Mouse (Mus musculus): ENCODE data around the gene Abr. TPM values are rescaled to one million over a fixed set of nuclear protein-coding genes. Genes with fewer than 3 reads are reported as not detected.

Gene Abr
- total RNA-seq, 2 experiments from 2014 or later = 8.2 to 12.8 TPM

DNA sequence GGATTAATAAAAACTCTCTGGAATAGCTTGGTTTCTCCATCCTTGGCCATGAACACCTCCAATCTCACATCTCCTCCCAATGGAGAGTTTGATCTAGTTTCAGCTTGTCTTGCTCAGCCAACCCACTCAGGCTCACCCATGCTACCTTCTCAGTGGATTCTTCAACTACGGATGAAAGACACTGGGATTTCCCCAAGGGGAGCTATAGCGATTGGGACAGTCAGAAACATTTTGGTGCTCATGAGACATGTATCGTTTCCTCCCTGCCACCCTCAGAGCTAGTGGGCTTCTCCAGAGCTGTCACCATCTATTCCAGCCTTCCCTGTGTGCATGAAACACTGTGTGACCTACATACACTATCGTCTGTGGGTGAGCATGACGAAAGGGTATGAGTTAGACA is 160.4 kb downstream of the Abr start:
- no peak for DNase-seq (ENCODE audit: low spot score)

DNA sequence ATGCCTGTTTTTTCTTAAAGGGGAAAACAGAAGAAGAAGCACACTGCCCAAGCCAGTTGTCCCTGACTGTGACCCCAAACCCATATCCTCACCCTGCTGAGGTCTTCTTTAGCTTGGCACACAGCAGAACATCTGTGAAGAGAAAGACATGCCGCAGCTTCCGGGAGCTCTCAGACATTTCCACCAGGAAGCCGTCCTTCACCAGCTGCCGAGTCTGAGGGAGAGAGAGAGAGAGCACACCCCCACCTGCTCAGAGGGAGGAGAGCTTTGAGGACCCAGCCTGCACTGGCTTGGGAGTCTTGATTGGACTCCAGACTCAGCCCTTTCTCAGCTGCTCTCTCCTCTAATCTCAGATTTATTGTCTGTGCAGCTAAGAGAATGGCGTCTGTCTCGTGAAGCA is 160.9 kb downstream of the Abr start:
- DNase-seq (ENCODE audit: low spot score) = no peak

DNA sequence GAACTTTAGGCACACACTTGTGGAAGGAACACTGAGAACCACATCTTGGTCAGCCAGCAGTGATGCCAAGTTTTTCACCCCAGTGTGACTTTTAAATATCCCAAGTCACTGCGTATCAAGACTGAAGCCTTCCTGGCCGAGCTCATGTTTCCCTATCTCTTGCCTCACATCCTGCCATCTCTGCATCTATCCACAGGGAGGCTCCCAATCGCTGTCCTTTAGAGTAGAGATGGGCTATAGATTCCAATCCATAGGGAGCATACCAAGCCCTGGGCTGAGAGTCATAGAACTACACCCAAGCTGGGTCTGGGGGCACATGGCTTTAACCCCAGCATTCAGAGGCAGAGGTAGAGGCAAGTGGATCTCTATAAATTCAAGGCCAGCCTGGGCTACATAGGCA is 162.6 kb downstream of the Abr start:
- DNase-seq (ENCODE audit: low spot score) = no peak

DNA sequence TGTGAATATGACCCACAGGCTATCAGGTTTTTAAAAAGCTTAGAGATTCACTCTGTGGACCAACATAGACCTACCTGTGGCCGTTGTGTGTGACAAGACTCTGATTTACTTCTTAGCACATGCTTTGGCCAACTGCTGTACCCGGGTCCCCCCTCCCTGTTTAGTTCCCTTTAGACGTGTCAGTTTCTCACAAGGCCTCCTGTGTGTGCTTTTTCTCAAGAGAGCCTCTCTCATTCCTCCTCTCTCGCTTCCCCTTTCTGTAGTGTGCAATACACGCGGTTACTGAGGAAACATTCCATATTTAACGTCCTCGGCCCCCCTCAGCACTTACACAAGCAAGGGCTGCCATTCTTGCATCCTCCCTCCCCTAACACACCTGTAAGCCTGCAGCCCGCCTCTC is 163.4 kb downstream of the Abr start:
- DNase-seq (ENCODE audit: low spot score) = no peak

DNA sequence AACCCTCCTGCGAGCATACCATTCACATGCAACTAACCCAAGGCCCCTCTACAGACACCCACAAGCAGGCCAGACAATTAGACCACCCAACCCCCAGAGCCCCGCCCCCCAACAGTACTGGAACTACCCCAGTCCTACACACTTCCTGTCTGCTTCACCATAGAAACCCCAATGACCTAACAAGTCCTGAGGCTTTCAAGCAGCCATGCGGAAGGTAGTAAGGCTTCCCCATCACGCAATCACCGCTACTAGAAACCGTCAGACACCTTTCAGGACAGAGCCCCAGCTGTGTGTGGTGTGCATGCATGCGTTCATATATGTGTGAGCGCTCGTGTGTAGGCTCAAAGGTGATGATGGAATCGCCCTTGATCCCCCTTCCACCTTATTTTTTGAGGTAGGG is 165.2 kb downstream of the Abr start:
- no peak for DNase-seq (ENCODE audit: low spot score)

DNA sequence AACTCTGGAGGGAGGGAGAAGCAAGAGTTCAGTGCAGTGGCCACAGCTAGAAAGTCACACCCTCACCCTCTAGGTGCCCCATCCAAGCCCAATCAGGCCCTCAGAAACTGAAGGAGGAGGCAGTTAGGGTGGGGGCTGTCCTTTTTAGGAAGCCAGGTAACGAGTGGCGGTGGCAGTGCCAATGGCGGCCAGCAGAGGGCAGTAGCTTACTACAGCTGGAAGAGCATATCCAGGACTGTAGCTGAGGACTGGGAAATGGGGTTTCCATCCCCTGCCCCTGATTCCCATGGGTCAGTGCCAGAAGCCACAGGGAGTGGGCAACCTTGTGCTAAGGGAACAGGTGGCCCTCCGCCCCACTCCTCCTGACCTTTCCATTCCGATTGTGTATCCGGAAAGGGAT is 165.9 kb downstream of the Abr start:
- peak; percentile 81 for DNase-seq (ENCODE audit: low spot score)

DNA sequence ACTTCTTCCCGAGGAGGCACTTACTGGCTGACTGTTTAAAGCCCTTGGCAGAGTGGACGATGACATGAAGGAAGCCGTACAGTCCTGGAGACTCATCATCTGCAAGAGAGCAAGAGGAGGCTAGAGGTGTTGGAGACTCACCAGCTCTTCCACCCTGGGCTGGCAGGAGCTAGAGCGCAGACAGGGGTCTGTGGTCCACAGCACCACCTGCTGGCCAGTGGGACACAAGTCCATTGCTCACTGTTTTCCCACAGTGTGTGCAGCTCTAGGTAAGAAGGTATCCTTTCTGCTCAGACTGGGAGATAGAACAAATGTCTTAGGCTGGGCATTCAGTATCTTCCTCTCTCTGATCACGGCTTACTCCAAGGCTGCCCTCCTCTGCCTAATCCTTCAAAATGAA is 167.6 kb downstream of the Abr start:
- peak; percentile 74 for DNase-seq (ENCODE audit: low spot score)

DNA sequence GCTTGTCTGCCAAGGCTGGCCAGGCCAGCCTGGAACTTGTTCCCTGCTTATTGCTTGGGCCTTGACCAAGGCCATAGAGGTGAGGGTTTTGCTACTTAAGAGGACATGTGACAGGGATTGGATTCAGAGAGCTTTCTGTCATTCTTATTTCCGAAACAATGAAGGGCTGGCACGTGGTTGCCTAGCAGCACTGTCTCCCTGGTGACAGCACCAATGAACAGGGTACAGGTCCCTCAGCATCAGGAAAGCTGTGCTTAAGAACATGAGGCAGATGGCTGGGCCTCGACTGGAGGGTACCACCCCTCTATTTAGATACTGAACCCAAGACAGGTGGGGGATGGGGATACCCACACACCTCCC is 171.9 kb downstream of the Abr start:
- DNase-seq (ENCODE audit: low spot score) = no peak

DNA sequence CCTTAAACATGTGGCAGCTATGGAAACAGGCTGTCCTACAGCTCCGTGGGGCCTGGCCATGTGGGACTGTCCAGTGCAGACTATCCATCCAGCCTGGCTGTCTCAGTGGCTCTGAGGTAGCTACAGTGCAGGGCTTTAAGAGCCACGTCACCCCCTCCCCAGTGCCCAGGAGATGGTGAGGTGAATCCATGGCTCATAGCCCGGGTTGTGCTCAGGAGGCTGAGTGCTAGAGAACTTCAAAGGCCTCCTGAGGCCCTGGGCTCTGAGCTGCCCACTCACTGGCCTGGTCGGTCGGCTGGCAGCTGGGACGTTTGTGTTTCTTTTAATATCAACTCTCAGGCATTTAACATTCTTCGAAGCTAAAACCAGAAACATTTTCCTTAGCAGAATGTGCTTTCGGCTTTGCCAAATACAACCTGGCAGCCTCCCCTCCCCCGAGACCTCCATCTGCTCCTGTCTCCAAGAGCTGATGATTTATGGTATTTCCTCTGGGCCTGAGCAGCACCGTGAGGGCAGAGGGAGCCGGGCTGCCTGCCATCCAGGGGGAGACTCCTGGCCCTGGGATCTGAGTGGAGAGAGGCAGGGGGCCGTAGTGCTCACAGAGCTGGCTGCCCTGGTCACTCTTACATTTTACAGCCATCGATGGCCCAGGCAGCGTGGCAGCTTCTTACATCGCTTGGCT is 172.5 kb downstream of the Abr start:
- DNase-seq (ENCODE audit: low spot score) = peak; percentile 75

DNA sequence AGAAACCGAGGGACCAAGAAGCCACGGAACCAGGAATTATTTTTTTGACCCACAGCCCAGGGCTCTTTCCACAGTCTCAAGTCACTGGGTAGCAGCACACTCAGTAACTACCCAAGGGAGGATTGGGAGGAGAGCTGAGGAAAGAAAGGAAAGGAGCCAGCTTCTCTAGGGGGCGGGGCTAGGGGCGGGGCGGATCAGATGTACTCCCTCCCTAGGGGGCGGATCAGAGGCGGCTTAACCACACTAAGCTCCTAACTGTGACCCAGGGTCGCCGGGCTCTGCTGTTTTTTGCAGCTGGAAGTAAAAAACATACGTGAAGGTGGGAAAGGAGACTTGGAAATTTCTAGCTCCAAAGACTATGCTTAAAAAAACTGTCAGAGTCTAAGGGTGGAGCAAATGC is 175.9 kb downstream of the Abr start:
- peak; percentile 22 for DNase-seq (ENCODE audit: low spot score)

DNA sequence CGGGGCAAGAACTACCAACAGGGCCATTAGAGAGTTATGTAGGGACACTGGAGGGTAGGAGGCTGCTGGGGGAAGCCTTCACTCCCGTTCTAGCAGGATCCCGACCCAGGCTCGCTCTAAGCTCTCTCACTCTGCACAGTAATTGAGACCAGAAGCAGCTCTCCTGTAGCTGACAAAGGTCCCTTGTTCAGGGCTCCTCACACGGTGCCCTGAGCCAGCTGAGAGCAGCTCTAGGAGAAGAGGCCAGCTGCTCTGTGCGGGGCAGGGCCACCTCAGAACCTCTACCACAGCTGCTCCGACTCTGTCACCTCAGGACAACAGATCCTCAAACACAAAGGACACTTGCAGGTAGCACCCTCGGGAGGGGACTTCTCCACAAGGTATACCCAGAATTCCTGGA is 176.7 kb downstream of the Abr start:
- no peak for DNase-seq (ENCODE audit: low spot score)

DNA sequence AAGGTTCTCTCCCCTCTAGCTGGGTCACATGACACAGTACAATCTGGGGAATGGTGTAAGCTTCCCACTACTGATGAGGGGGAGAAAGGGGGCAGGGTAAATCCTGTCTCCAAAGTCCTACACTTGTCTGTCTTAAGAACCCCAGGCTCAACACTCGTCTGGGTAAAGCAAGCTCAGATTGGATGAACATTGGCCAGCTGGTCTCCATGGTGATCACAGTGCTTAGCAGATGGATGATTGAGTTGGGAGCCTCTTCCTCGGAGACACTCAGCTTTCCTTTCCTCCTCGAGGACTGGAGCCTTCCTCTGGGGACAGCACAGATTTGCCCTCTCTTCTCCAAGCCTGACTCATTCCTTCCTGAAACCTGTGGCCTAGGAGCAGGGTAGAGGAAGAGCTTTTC is 182.4 kb downstream of the Abr start:
- DNase-seq (ENCODE audit: low spot score) = no peak

DNA sequence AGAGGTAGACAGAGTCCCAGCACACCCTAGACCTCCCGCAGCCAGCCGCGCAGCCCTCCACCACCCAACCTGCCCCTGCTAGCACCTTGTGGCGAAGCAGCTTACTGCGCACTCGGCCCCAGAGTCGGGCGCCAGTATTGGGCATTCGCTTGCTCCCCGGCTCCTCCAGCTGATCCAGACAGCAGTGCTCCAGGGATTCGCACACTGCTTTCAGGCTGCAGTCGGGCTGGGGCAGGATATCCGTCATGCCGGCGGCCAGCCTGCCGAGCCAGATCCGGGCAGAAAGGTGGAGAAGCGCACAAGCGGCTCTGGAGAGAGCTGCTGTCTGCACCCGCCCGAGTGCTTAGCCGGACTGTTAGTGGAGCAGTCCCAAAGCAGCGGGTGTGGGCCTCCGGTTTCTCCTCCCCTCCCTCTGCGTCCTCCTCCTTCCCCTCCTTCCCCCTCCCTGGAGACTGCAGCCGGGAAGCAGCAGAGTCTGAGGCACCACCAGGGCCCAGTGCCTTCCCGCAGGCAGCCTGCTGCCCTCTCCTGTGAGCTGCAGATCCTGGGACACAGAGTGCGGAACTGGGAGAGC is 185.2 kb downstream of the Abr start:
- DNase-seq (ENCODE audit: low spot score) = peak; percentile 72

DNA sequence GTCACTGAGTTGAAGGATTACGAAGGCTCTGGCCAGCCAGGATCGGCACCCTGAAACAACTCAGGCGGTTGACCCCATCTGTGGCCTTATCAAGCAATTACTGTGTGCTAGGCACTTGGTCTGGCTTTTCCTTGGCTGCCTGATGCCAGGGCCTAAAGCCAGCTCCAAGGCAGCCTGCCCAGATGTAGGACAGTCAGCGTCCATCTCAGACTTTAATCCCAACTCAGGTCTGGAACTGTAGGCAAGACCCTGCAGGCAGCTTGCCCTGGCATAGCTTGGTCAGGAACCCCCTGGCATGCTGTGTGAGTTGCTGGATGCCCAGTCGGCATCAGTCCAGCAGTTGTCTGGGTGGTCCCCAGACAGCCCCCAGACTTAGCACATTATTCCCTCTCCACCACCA is 186.1 kb downstream of the Abr start:
- peak; percentile 32 for DNase-seq (ENCODE audit: low spot score)

DNA sequence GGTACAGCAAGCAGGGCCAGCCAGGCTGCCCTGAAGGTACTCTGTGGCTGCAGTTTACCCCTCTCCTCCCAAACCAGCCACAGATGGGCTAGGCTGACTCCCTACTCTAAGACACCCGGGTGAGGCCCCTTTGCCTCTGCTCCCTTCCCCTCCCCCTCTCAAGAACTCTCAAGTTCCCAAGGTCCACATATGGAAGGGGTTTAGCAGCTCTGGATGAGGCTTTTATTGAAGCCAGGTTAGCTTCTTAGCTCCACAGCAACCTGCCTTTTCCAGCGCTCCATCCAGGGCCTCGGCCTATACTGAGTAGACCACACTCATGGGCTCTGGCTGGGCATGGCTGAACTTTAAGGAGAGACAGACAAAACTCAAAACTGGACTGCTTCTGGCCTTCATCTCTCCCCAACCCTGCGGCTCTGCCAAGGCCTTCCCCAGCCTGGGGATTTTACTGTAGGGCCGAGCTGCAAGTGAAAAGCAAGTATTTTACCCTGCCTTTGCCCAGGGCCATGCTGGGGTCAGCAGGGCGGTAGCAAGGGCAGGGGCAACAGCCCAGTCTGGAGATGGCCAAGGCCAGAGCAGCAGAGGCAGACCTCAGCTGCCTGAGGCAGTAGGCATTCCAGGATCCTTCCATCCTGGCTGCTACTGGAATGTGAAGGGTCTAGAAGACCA is 192.0 kb downstream of the Abr start:
- DNase-seq (ENCODE audit: low spot score) = no peak

DNA sequence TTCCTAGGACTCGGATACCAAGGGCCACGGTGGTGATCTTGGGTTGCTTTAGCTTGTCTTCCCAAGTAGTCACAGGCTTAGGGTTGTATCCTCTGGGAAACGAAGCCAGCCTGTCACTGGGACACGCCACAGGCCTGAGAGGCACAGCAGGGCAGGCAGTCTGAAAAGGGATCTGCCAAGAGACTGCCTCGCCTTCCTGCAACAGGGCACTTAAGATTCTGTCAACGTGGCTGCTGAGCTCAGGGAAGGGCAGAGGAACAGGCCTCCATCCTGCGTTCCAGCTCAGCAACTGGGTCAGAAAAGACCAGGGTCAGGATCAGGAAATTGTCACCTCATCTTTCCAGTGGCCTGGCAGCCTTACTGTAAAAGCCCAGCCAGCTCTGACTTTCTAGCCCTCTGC is 192.6 kb downstream of the Abr start:
- DNase-seq (ENCODE audit: low spot score) = peak; percentile 39

DNA sequence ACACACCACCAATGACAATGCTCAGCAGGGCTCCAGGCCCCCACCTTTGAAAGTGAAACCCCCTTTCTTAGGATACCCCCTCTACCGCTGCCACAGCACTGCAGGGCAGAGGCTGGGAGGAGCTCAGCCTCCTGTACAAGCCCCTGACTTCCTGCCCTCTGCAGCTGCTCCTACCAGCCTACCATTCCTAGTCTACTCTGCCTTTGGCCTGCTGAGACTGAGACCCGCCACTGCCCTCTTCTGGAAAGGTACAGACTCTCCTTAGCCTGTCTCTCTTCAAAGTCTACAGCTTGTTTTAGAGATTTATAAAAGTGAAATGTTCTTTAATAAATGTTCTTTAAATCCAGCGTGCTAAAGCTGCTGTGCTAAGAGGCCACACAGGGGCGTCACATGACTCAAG is 193.1 kb downstream of the Abr start:
- DNase-seq (ENCODE audit: low spot score) = no peak

DNA sequence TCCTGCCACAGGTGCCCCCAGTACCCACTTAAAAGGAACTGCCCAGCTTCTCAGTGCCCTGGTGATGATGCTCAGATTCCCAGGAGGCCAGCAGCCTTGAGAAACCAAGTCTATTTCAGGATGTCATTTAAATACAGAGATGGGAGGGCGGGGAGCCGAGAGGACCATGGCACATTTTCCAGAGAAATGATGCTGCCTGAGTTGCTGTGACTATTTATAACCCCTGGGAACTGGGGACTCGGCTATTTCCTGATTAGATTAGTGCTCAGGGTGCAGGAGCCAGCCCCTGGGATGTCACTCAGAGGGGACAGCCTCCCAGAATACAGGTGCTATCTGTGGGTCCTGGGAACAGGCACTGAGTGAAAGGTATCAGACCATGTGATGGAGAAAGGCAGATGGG is 194.3 kb downstream of the Abr start:
- DNase-seq (ENCODE audit: low spot score) = peak; percentile 34

DNA sequence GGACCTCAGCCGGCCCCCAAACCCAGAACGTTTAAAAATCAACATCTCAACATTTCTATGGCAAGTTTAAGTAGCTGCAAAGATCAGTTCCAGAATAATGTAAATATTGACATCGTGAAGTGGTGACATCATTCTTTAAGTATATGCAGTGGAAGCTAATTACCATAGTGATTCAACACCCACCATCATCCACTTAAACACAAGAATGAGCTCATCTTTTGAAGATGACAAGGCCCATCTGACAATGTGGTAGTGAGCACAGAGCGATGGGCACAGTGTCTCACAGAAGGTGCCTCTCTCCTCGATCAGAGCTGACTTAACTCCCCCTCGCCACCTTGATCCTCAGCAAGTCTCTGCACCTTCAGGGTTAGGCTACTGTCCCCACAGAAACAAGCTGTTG is 196.4 kb downstream of the Abr start:
- DNase-seq (ENCODE audit: low spot score) = no peak

DNA sequence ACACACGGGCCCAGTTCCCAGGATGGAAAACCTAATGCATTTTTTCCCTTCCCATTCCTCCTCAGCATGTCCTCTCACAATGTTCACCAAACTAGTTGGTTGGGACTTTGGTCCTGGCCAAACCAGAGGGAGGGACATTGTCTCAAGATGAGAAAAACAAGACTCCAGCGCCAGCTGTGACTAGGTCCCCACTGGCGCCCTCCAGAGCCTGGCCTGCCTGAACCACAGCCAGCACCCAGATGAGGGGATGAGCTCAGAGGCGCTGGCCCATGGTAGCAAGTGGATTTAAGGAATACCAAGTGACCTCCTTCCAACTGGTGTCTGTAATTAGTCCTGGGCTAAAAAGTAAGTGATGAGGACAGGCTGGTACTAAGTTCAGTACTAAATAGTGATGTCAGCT is 201.2 kb downstream of the Abr start:
- peak; percentile 35 for DNase-seq (ENCODE audit: low spot score)

DNA sequence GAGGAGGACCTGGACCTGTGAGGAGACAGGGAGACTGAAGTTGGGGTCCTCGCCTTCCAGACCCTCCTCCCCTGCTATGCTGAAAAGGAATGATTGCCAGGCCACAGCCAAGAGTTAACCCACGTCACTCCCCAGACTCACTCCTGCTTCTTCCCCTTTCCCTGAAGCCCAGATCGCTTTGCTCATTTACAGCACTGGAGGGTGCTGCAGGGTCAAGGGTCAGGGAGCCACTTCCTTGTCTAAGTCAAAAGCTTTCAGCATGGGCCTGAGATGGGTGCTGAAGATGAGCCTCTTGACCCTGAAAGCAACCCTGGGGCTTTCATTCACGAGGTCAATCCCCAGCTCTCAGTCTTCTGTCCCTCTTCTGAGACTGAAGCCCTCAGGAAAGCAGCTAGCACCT is 202.9 kb downstream of the Abr start:
- DNase-seq (ENCODE audit: low spot score) = peak; percentile 23

DNA sequence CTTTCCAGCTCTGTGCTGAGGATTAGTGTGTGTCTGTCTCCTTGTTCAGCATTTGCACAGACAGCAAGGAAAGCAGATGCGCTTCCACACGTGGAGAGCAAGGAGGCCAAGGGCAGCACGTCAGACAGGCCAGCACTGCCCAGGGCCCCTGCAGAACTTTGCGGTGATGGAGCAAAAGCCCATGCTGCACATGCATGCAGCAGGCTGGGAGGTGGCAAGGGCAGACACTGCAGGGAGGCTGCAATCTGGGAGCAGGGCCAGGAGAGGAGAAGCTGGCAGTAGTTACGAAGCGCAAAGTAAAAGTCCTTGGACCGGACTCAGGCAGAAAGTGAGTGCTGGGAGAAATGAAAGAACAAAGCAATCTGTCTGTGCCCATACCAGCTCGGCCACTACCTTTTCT is 203.7 kb downstream of the Abr start:
- DNase-seq (ENCODE audit: low spot score) = no peak

DNA sequence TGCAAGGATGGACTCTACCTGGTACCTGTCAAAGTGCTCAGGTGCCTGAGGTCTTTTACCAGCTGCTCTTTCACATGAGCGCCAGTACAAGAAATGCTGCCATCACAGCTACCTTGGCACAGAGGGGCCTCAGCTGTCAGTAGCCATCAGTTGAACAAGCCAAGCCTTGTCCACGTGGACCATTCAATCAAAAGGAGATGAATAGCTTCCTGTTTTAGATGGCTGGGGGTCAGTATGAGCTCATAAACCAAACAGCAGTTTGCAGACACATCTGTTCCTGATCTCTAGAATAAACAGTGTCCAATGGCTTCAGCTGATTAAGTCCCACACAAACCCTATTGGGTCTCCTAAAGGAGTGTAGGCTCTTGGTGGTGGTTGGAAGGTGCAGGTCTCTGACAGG is 206.1 kb downstream of the Abr start:
- DNase-seq (ENCODE audit: low spot score) = no peak
